Mouse (Mus musculus): ENCODE results near the gene Pank3. TPM values are rescaled to one million over a fixed set of nuclear protein-coding genes. Genes with fewer than 3 reads are reported as not detected.
A peak's percentile ranks its signal among the peaks of the same experiment; 100 is the strongest.

Gene Pank3
- total and polyA plus RNA-seq, 3 experiments: 18.2 to 40.2 (median 22.5) TPM

DNA sequence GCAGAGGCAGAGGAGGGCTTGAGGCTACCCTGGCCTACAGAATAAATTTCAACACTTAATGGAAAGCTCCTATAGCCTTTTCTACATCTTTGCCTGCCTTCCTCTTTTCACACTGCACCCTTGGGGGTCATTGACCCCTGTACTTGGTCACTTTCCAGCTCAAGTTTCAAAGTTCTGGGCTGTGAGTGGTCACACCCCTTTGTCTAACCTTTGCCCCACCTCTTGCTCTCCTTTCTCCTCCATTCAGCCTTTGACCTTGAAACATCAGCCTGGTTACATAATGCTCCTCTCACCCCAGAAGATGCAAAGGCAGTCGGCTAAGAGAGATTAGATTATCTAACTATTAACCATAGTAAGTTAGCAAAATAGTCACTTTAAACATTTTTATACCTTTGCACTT lies 36.9 kb upstream of the Pank3 start:
- Histone ChIP-seq H3K36me3 (replicated peaks in 1 of 2; ENCODE audit: control insufficient read depth in 1 of 2, insufficient read depth in 1 of 2, low read length in 1 of 2) (no peaks in the 10 kb centered on the region), H3K79me2 (replicated peaks; ENCODE audit: control insufficient read depth, extremely low read depth, insufficient read depth, poor library complexity, severe bottlenecking) (no peaks in the 10 kb centered on the region), H3K27me3 (replicated peaks) (peaks cover 13% of the 10 kb centered on the region), H3K27ac (ENCODE audit: insufficient read depth, low read depth) (no peak overlapping the region), H3K9ac (ENCODE audit: insufficient read depth, low read depth) (no peak overlapping the region), H3K9me3 (replicated peaks; ENCODE audit: low read length) (peaks cover 10% of the 10 kb centered on the region), H3K4me2 (ENCODE audit: insufficient read depth, low read depth, poor library complexity, severe bottlenecking) (no peak overlapping the region), H3K4me3 (replicated peaks in 1 of 3; ENCODE audit: low read depth in 2 of 3, low read length in 2 of 3, poor library complexity in 1 of 3) (no peak overlapping the region), H3K4me1 (ENCODE audit: control insufficient read depth in 1 of 2, insufficient read depth in 2 of 2) (peaks cover 0 to 4% of the 10 kb centered on the region in 2 experiments; a peak in 1 of 4 replicates)
- no peak for TF ChIP-seq JUND (conservative IDR thresholded peaks at IDR 0.05; ENCODE audit: low read depth, low read length)
- TF ChIP-seq E2F4 (IDR thresholded peaks at IDR 0.05; ENCODE audit: insufficient replicate concordance, low read depth, low read length): no peak
- in situ Hi-C loops (cut with MboI; ENCODE audit: low pct_ligation_motif_present, low pct_unique_long_range_greater_than_20kb, low sequenced_read_pairs): no loop called here
- dilution Hi-C loops (cut with MboI; ENCODE audit: extremely low pct_ligation_motif_present, extremely low pct_unique_long_range_greater_than_20kb, low sequenced_read_pairs): no loop called here
- no peak for DNase-seq (ENCODE audit: extremely low read depth)

DNA sequence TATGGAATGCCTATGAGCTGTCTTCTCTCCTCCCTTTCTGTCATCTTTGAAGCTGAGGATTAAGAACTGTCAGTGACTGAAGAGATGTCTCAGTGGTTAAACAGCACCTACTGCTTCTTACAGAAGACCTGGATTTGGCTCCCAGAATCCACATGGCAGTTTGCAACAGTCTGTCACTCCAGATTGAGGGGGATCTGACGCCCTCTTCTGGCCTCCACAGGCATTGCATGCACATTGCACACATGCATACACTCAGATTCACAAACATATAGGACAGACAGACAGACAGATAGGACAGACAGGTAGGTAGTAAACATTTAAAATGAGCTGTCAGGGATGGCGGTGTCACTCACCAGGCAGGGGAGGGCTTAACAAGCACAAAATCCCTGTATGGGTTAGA lies 32.5 kb upstream of the Pank3 start:
- dilution Hi-C loops (cut with MboI; ENCODE audit: extremely low pct_ligation_motif_present, extremely low pct_unique_long_range_greater_than_20kb, low sequenced_read_pairs) (no loop called here), in situ Hi-C loops (cut with MboI; ENCODE audit: low pct_ligation_motif_present, low pct_unique_long_range_greater_than_20kb, low sequenced_read_pairs) (no loop called here)
- Histone ChIP-seq H3K4me2 (ENCODE audit: insufficient read depth, low read depth, poor library complexity, severe bottlenecking) (no peak overlapping the region), H3K4me1 (ENCODE audit: control insufficient read depth in 1 of 2, insufficient read depth in 2 of 2) (no peaks in the 10 kb centered on the region), H3K27me3 (replicated peaks) (peaks cover 14% of the 10 kb centered on the region), H3K9ac (ENCODE audit: insufficient read depth, low read depth) (no peak overlapping the region), H3K27ac (ENCODE audit: insufficient read depth, low read depth) (no peak overlapping the region), H3K9me3 (replicated peaks; ENCODE audit: low read length) (peaks cover 7% of the 10 kb centered on the region), H3K4me3 (replicated peaks in 1 of 3; ENCODE audit: low read depth in 2 of 3, low read length in 2 of 3, poor library complexity in 1 of 3) (no peak overlapping the region), H3K79me2 (replicated peaks; ENCODE audit: control insufficient read depth, extremely low read depth, insufficient read depth, poor library complexity, severe bottlenecking) (no peaks in the 10 kb centered on the region), H3K36me3 (replicated peaks in 1 of 2; ENCODE audit: control insufficient read depth in 1 of 2, insufficient read depth in 1 of 2, low read length in 1 of 2) (no peaks in the 10 kb centered on the region)
- DNase-seq (ENCODE audit: extremely low read depth): no peak
- TF ChIP-seq CTCF (conservative IDR thresholded peaks at IDR 0.05 in 1 of 2, IDR thresholded peaks at IDR 0.05 in 1 of 2; ENCODE audit: low read depth in 2 of 2, low read length in 2 of 2) (peak; percentile 24 to 30), TCF12 (IDR thresholded peaks at IDR 0.05; ENCODE audit: low read depth, low read length) (no peak), HCFC1 (IDR thresholded peaks at IDR 0.05; ENCODE audit: low read depth, low read length) (no peak)

- dilution Hi-C loops (cut with MboI; ENCODE audit: extremely low pct_ligation_motif_present, extremely low pct_unique_long_range_greater_than_20kb, low sequenced_read_pairs): no loop called here
- no peak overlapping the region for H3K27ac ChIP-seq (ENCODE audit: insufficient read depth, low read depth)
- peaks cover 13% of the 10 kb centered on the region for H3K27me3 ChIP-seq (replicated peaks)
- TF ChIP-seq POLR2A (IDR thresholded peaks at IDR 0.05; ENCODE audit: low read depth, low read length) (no peak), NRF1 (IDR thresholded peaks at IDR 0.05; ENCODE audit: low read depth, low read length) (no peak), CHD1 (IDR thresholded peaks at IDR 0.05; ENCODE audit: low read depth, low read length) (no peak), USF1 (IDR thresholded peaks at IDR 0.05; ENCODE audit: low read depth, low read length) (no peak), ZNF384 (IDR thresholded peaks at IDR 0.05; ENCODE audit: low read depth, low read length) (no peak), IRF4 (IDR thresholded peaks at IDR 0.05; ENCODE audit: low read depth, low read length) (no peak), NELFE (IDR thresholded peaks at IDR 0.05; ENCODE audit: low read depth, low read length) (no peak), RAD21 (IDR thresholded peaks at IDR 0.05; ENCODE audit: low read depth, low read length) (no peak)
- H3K36me3 ChIP-seq (replicated peaks in 1 of 2; ENCODE audit: control insufficient read depth in 1 of 2, insufficient read depth in 1 of 2, low read length in 1 of 2): no peaks in the 10 kb centered on the region
- H3K9me3 ChIP-seq (replicated peaks; ENCODE audit: low read length): peaks cover 6% of the 10 kb centered on the region
- no peaks in the 10 kb centered on the region for H3K4me1 ChIP-seq (ENCODE audit: control insufficient read depth in 1 of 2, insufficient read depth in 2 of 2)
- no peaks in the 10 kb centered on the region for H3K79me2 ChIP-seq (replicated peaks; ENCODE audit: control insufficient read depth, extremely low read depth, insufficient read depth, poor library complexity, severe bottlenecking)
- in situ Hi-C loops (cut with MboI; ENCODE audit: low pct_ligation_motif_present, low pct_unique_long_range_greater_than_20kb, low sequenced_read_pairs): no loop called here
- H3K9ac ChIP-seq (ENCODE audit: insufficient read depth, low read depth): no peak overlapping the region
- DNase-seq (ENCODE audit: extremely low read depth): no peak
- no peak overlapping the region for H3K4me2 ChIP-seq (ENCODE audit: insufficient read depth, low read depth, poor library complexity, severe bottlenecking)
- H3K4me3 ChIP-seq (replicated peaks in 1 of 3; ENCODE audit: low read depth in 2 of 3, low read length in 2 of 3, poor library complexity in 1 of 3): no peak overlapping the region
Observed at GRCm38 (mm10) chr11:35737262-35737661, 32.0 kb upstream of the Pank3 start.
